Mouse (Mus musculus) 3134 (cell line): ENCODE results near the gene Btc.

ENCODE experiments used
- DNase-seq: peaks from one replicate; pipeline ENCODE4 v3.0.0-alpha.2; 2011; ENCODE audit warnings: low spot score; ENCODE audit not compliant: insufficient read length; ENCODE audit errors: extremely low read depth

The Btc gene

GRCm38 (mm10) chr5:91321840-91322239, 81.0 kb downstream of the Btc start:
- no peak for DNase-seq

- no peak for DNase-seq
Observed at GRCm38 (mm10) chr5:91320348-91320747, 82.4 kb downstream of the Btc start.

- no peak for DNase-seq
Observed at GRCm38 (mm10) chr5:91313971-91314370, 88.8 kb downstream of the Btc start.

- peak; percentile 32 for DNase-seq
Observed at GRCm38 (mm10) chr5:91311767-91312166, 91.0 kb downstream of the Btc start.

- DNase-seq = no peak
Observed at GRCm38 (mm10) chr5:91308576-91308975, 94.2 kb downstream of the Btc start.

GRCm38 (mm10) chr5:91307907-91308306, 94.9 kb downstream of the Btc start:
- peak; percentile 36 for DNase-seq
